Comparison of ENCODE assay signal across 12 mouse cellular contexts in genomic region chr13:102933702-102934101, GRCm38 (mm10).
A peak's percentile ranks its signal among the peaks of the same experiment; 100 is the strongest.
DNase-seq lines count a peak whose midpoint lies in the region; ATAC-seq and TF ChIP-seq lines count a peak whose summit lies in the region.
"Had no signal": no experiment of that assay in that cellular context is flagged by ENCODE, and none has a peak within 500 bp of the region (broad histone marks: within the 10 kb centered on the region; RNA-seq: fewer than 3 reads in every experiment).

No protein-coding gene starts in this region.

- no peak for ATAC-seq in intestine, postnatal 0 days
- ATAC-seq: intestine, embryonic 16.5 days had no signal

- no peak overlapping the region for H3K4me2 ChIP-seq in intestine, postnatal 0 days (replicated peaks; ENCODE audit: low read depth)
- H3K4me2 ChIP-seq: limb, embryonic 15.5 days; midbrain, embryonic 12.5 days had no signal

- H3K36me3 ChIP-seq in intestine, postnatal 0 days (ENCODE audit: control insufficient read depth, insufficient read depth): no peaks in the 10 kb centered on the region
- H3K36me3 ChIP-seq: limb, embryonic 15.5 days; midbrain, embryonic 12.5 days had no signal

- peak; percentile 75 for DNase-seq in gastrocnemius, adult 18-20 months (ENCODE audit: low spot score)
- DNase-seq in gastrocnemius, postnatal 4 days (ENCODE audit: low spot score in 2 of 2): no peak
- DNase-seq in right cerebral cortex, postnatal 10 days (ENCODE audit: low spot score in 2 of 2): peak; percentile 66 to 73
- DNase-seq in right cerebral cortex, postnatal 14 days: no peak
- DNase-seq in heart, adult 9 months (ENCODE audit: low spot score in 2 of 2): peak; percentile 18 to 52
- no peak for DNase-seq in testis, postnatal 14 days (ENCODE audit: low spot score)
- DNase-seq in yolk sac, embryonic 10.5 days (ENCODE audit: low spot score): no peak

- no peak overlapping the region for H3K4me3 ChIP-seq in intestine, postnatal 0 days (ENCODE audit: low read depth, low read length)
- H3K4me3 ChIP-seq: limb, embryonic 15.5 days; midbrain, embryonic 12.5 days had no signal

- WGBS in intestine, postnatal 0 days: 82% methylated on average over 5 of the region's 5 CpGs

- no peak overlapping the region for H3K9ac ChIP-seq in intestine, postnatal 0 days (ENCODE audit: low read depth, low read length)
- H3K9ac ChIP-seq: limb, embryonic 15.5 days; midbrain, embryonic 12.5 days had no signal

- no peak overlapping the region for H3K27ac ChIP-seq in intestine, postnatal 0 days (ENCODE audit: low read depth, low read length)
- H3K27ac ChIP-seq: limb, embryonic 15.5 days; midbrain, embryonic 12.5 days had no signal

- TF ChIP-seq CTCF in intestine, postnatal 0 days (IDR thresholded peaks at IDR 0.05; ENCODE audit: low read depth): no peak

- no peaks in the 10 kb centered on the region for H3K4me1 ChIP-seq in intestine, postnatal 0 days (replicated peaks; ENCODE audit: control insufficient read depth, insufficient read depth, low read length)
- H3K4me1 ChIP-seq: limb, embryonic 15.5 days; midbrain, embryonic 12.5 days had no signal

- H3K27me3 ChIP-seq in intestine, postnatal 0 days (replicated peaks; ENCODE audit: control insufficient read depth, insufficient read depth, low read length): no peaks in the 10 kb centered on the region
- H3K27me3 ChIP-seq: CH12.LX; limb, embryonic 15.5 days; midbrain, embryonic 12.5 days had no signal

- H3K9me3 ChIP-seq in intestine, postnatal 0 days (ENCODE audit: control insufficient read depth): no peaks in the 10 kb centered on the region
- H3K9me3 ChIP-seq: limb, embryonic 15.5 days; midbrain, embryonic 12.5 days had no signal

Comparison
In these comparisons a context has a peak if more than half of its experiments do, and no peak if none do; other contexts are left out.
1. DNase-seq: peak in gastrocnemius, adult 18-20 months (single experiment), right cerebral cortex, postnatal 10 days (2 of 2) and heart, adult 9 months (2 of 2); none in gastrocnemius, postnatal 4 days (0 of 2), right cerebral cortex, postnatal 14 days (single experiment), testis, postnatal 14 days (single experiment) and yolk sac, embryonic 10.5 days (single experiment).